24 mouse cellular contexts compared by ENCODE assay signal in genomic region chr8:108882073-108882472, GRCm38 (mm10).
A peak's percentile ranks its signal among the peaks of the same experiment; 100 is the strongest.
DNase-seq lines count a peak whose midpoint lies in the region; ATAC-seq and TF ChIP-seq lines count a peak whose summit lies in the region.
"Had no signal": no experiment of that assay in that cellular context is flagged by ENCODE, and none has a peak within 500 bp of the region (broad histone marks: within the 10 kb centered on the region; RNA-seq: fewer than 3 reads in every experiment).

No protein-coding gene starts in this region.

- H3K4me1 ChIP-seq in heart, embryonic 10.5 days, result peaks cover 51% of the 10 kb centered on the region
- H3K4me1 ChIP-seq in midbrain, embryonic 10.5 days, result peaks cover 51% of the 10 kb centered on the region
- peaks cover 23% of the 10 kb centered on the region for H3K4me1 ChIP-seq in midbrain, embryonic 16.5 days (ENCODE audit: control insufficient read depth, insufficient read depth, low read length)

- no peaks in the 10 kb centered on the region for H3K27me3 ChIP-seq in heart, embryonic 10.5 days (ENCODE audit: insufficient read depth, poor library complexity, severe bottlenecking)
- H3K27me3 ChIP-seq in midbrain, embryonic 10.5 days (ENCODE audit: low read depth, poor library complexity, severe bottlenecking), result no peaks in the 10 kb centered on the region
- no peaks in the 10 kb centered on the region for H3K27me3 ChIP-seq in midbrain, embryonic 16.5 days (ENCODE audit: control insufficient read depth, insufficient read depth, low read depth, low read length)
- H3K27me3 ChIP-seq in myocyte (ENCODE audit: control insufficient read depth, insufficient read depth, insufficient read length), result no peaks in the 10 kb centered on the region
- H3K27me3 ChIP-seq: CH12.LX; embryonic facial prominence, embryonic 13.5 days; forebrain, embryonic 15.5 days; hindbrain, embryonic 15.5 days; intestine, embryonic 15.5 days; Patski had no signal

- TF ChIP-seq POLR2A in myocyte (IDR thresholded peaks at IDR 0.05; ENCODE audit: insufficient read length, low read depth), result no peak

- WGBS in heart, embryonic 10.5 days, result 83% methylated on average over 9 of the region's 9 CpGs
- 85% methylated on average over 9 of the region's 9 CpGs for WGBS in midbrain, embryonic 10.5 days
- 70% methylated on average over 9 of the region's 9 CpGs for WGBS in midbrain, embryonic 16.5 days

- H3K9me3 ChIP-seq in heart, embryonic 10.5 days, result no peaks in the 10 kb centered on the region
- no peaks in the 10 kb centered on the region for H3K9me3 ChIP-seq in midbrain, embryonic 10.5 days (replicated peaks)
- H3K9me3 ChIP-seq in midbrain, embryonic 16.5 days (replicated peaks; ENCODE audit: control insufficient read depth, low read length, poor library complexity, severe bottlenecking), result no peaks in the 10 kb centered on the region
- H3K9me3 ChIP-seq: embryonic facial prominence, embryonic 13.5 days; forebrain, embryonic 12.5 days; forebrain, embryonic 15.5 days; hindbrain, embryonic 15.5 days; intestine, embryonic 15.5 days had no signal

- H3K79me2 ChIP-seq in myocyte (ENCODE audit: control insufficient read depth, insufficient read depth), result peaks cover 2% of the 10 kb centered on the region

- no peak overlapping the region for H3K9ac ChIP-seq in midbrain, embryonic 16.5 days (ENCODE audit: low read depth, low read length)
- H3K9ac ChIP-seq: embryonic facial prominence, embryonic 13.5 days; forebrain, embryonic 12.5 days; forebrain, embryonic 15.5 days; hindbrain, embryonic 15.5 days; intestine, embryonic 15.5 days had no signal

- TF ChIP-seq CTCF in gastrocnemius, adult 2 months (IDR thresholded peaks at IDR 0.05), result no peak

- H3K27ac ChIP-seq in gastrocnemius, adult 2 months, result peak overlapping the region; percentile 48
- H3K27ac ChIP-seq in heart, embryonic 10.5 days, result peak overlapping the region; percentile 17; the same call in 1 of the 2 replicates
- 0 out of 2 replicates have a peak overlapping the region, but pooled peaks have one; percentile 49 for H3K27ac ChIP-seq in midbrain, embryonic 10.5 days (replicated peaks)
- no peak overlapping the region for H3K27ac ChIP-seq in midbrain, embryonic 16.5 days (ENCODE audit: low read length)
- H3K27ac ChIP-seq: embryonic facial prominence, embryonic 13.5 days; forebrain, embryonic 12.5 days; forebrain, embryonic 15.5 days; heart, adult 2 months; hindbrain, embryonic 15.5 days; intestine, embryonic 15.5 days had no signal

- H3K36me3 ChIP-seq in heart, embryonic 10.5 days, result no peaks in the 10 kb centered on the region
- H3K36me3 ChIP-seq in midbrain, embryonic 10.5 days, result peaks cover 37% of the 10 kb centered on the region
- no peaks in the 10 kb centered on the region for H3K36me3 ChIP-seq in midbrain, embryonic 16.5 days (ENCODE audit: control insufficient read depth, insufficient read depth, low read length)
- no peaks in the 10 kb centered on the region for H3K36me3 ChIP-seq in myocyte (ENCODE audit: control insufficient read depth, insufficient read depth)
- H3K36me3 ChIP-seq: forebrain, embryonic 12.5 days; forebrain, embryonic 15.5 days; G1E; hindbrain, embryonic 15.5 days; intestine, embryonic 15.5 days had no signal

- intact Hi-C loops in gastrocnemius, adult 2 months (cut with DNase I), result loop anchor here (10.0 kb wide), 1 partner anchor 167 kb away; no protein-coding TSS in a partner anchor
- intact Hi-C loops in gastrocnemius, postnatal 36 days (cut with DNase I), result loop anchor here (5.0 kb wide), 1 partner anchor 185 kb away; no protein-coding TSS in a partner anchor

- H3K4me2 ChIP-seq in midbrain, embryonic 16.5 days (ENCODE audit: low read length), result no peak overlapping the region
- H3K4me2 ChIP-seq in myocyte (ENCODE audit: low read depth), result no peak overlapping the region
- H3K4me2 ChIP-seq: embryonic facial prominence, embryonic 13.5 days; forebrain, embryonic 12.5 days; forebrain, embryonic 15.5 days; heart, embryonic 11.5 days; hindbrain, embryonic 15.5 days; intestine, embryonic 15.5 days had no signal

- no peak for ATAC-seq in midbrain, embryonic 16.5 days
- ATAC-seq: forebrain, embryonic 15.5 days; intestine, embryonic 15.5 days; Patski had no signal

- H3ac ChIP-seq in myocyte (ENCODE audit: control insufficient read depth, insufficient read length), result no peak overlapping the region

- DNase-seq in gastrocnemius, adult 2 months, result peak; percentile 47
- no peak for DNase-seq in gastrocnemius, postnatal 36 days
- no peak for DNase-seq in heart, embryonic 10.5 days (ENCODE audit: low spot score)
- no peak for DNase-seq in heart, adult 11 months
- no peak for DNase-seq in midbrain, embryonic 10.5 days (ENCODE audit: low spot score)
- DNase-seq: adrenal gland, postnatal 10 days; adrenal gland, postnatal 36 days; B cell, adult 2 months; cerebellum, adult 18-20 months; cerebellum, adult 9-10 months; heart, adult 2 months; kidney, adult 11 months had no signal

- H3K4me3 ChIP-seq in gastrocnemius, adult 2 months, result no peak overlapping the region
- no peak overlapping the region for H3K4me3 ChIP-seq in heart, embryonic 10.5 days
- no peak overlapping the region for H3K4me3 ChIP-seq in midbrain, embryonic 10.5 days
- H3K4me3 ChIP-seq in midbrain, embryonic 16.5 days (ENCODE audit: low read depth, low read length), result no peak overlapping the region
- no peak overlapping the region for H3K4me3 ChIP-seq in myocyte
- H3K4me3 ChIP-seq: embryonic facial prominence, embryonic 13.5 days; erythroblast, embryonic 14.5 days; forebrain, embryonic 12.5 days; forebrain, embryonic 15.5 days; heart, adult 2 months; hindbrain, embryonic 15.5 days; intestine, embryonic 15.5 days had no signal

TF ChIP-seq in myocyte, 11 proteins besides CTCF, POLR2A, EP300 and RAD21:
- TF ChIP-seq REST (IDR thresholded peaks at IDR 0.05; ENCODE audit: insufficient read depth, insufficient read length) (no peak), MYOG (IDR thresholded peaks at IDR 0.05; ENCODE audit: control insufficient read depth in 1 of 3, insufficient read depth in 1 of 3, insufficient read length in 2 of 3, low read depth in 2 of 3) (peak in 2 of 3 experiments; percentile 89 to 94), TCF12 (IDR thresholded peaks at IDR 0.05; ENCODE audit: insufficient read depth, poor library complexity, severe bottlenecking) (no peak), MYOD1 (IDR thresholded peaks at IDR 0.05; ENCODE audit: control insufficient read depth in 1 of 3, insufficient read length in 2 of 3, low read depth in 2 of 3) (peak in 2 of 3 experiments; percentile 85 to 92), E2F4 (IDR thresholded peaks at IDR 0.05; ENCODE audit: insufficient read depth) (no peak), TCF3 (IDR thresholded peaks at IDR 0.05; ENCODE audit: insufficient read length, low read depth) (peak; percentile 66), POLR2AphosphoS2 (IDR thresholded peaks at IDR 0.05; ENCODE audit: insufficient read length, low read depth) (no peak), SRF (IDR thresholded peaks at IDR 0.05; ENCODE audit: control insufficient read depth, insufficient read length, low read depth) (no peak), CEBPB (IDR thresholded peaks at IDR 0.05; ENCODE audit: insufficient read depth, poor library complexity, severe bottlenecking) (no peak), USF1 (IDR thresholded peaks at IDR 0.05; ENCODE audit: low read depth) (no peak), MAX (IDR thresholded peaks at IDR 0.05; ENCODE audit: low read depth) (no peak)
